Mouse (Mus musculus): ENCODE results near the gene Gosr2. TPM values are rescaled to one million over a fixed set of nuclear protein-coding genes. Genes with fewer than 3 reads are reported as not detected.

Gene Gosr2
- total and polyA plus RNA-seq, 3 experiments = 33.2 to 49.7 (median 37.8) TPM

DNA sequence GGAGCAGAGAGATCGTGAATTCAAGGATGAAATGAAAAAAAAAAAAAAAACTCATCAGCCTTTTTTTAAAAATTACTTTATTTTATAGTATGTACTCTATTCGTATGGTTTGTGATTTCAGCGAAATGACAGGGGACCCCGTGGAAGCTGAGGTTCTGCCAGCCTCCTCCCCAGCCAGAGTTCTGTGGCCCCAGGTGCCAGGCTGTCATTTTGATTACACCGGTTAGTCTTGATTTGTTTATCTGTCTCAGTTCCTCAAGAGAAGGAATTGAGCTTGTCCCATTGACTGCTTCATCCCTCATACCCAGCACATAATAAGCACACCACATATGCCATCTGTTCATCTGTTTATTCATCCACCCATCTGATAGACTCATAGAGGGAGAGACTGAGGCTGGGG lies 21.7 kb upstream of the Gosr2 start:
- 89% methylated on average over 5 of the region's 5 CpGs for WGBS
- no peak for TF ChIP-seq CTCF (IDR thresholded peaks at IDR 0.05)
- no peak for TF ChIP-seq POLR2A (IDR thresholded peaks at IDR 0.05; ENCODE audit: insufficient read depth, low read depth, low read length)
- no peak for TF ChIP-seq EP300 (IDR thresholded peaks at IDR 0.05; ENCODE audit: insufficient read depth, low read depth, low read length)

DNA sequence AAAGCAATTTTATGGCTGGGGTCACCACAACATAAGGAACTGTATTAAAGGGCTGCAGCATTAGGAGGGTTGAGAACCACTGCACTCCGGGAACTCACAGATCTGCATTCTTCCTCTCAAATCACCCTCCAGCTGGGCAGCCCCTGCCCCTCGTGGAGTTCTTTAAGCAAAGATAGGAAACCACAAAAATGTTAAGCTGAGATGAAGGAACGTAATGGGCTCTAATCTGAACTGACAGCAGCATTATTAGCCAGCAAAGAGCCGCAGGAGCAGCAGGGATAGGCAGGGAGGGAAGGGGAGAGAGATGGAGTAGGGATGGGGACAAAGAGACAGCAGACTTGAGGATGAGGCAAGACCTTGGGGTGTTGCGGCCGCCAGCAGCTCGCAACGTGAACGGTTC lies 19.3 kb upstream of the Gosr2 start:
- H3K36me3 ChIP-seq (ENCODE audit: control insufficient read depth, insufficient read depth, low read length) = no peaks in the 10 kb centered on the region
- H3K4me1 ChIP-seq (ENCODE audit: control insufficient read depth, insufficient read depth, low read length) = no peaks in the 10 kb centered on the region
- no peaks in the 10 kb centered on the region for H3K79me2 ChIP-seq (replicated peaks; ENCODE audit: control insufficient read depth, insufficient read depth, low read length)
- 57% methylated on average over 9 of the region's 9 CpGs for WGBS
- no peak overlapping the region for H3K27ac ChIP-seq
- no peak for DNase-seq
- H3K27me3 ChIP-seq (ENCODE audit: control insufficient read depth, insufficient read depth, low read length) = no peaks in the 10 kb centered on the region
- intact Hi-C loops (cut with DNase I) = no loop called here
- no peak overlapping the region for H3K9ac ChIP-seq (ENCODE audit: low read depth, low read length)
- no peak overlapping the region for H3K4me3 ChIP-seq
- TF ChIP-seq CTCF (IDR thresholded peaks at IDR 0.05) (no peak), EP300 (IDR thresholded peaks at IDR 0.05; ENCODE audit: insufficient read depth, low read depth, low read length) (no peak), POLR2A (IDR thresholded peaks at IDR 0.05; ENCODE audit: insufficient read depth, low read depth, low read length) (no peak)

More for the DNA sequence above, 21.7 kb upstream of the Gosr2 start:
- Histone ChIP-seq H3K79me2 (replicated peaks; ENCODE audit: control insufficient read depth, insufficient read depth, low read length) (no peaks in the 10 kb centered on the region), H3K27me3 (ENCODE audit: control insufficient read depth, insufficient read depth, low read length) (no peaks in the 10 kb centered on the region), H3K9ac (ENCODE audit: low read depth, low read length) (no peak overlapping the region), H3K36me3 (ENCODE audit: control insufficient read depth, insufficient read depth, low read length) (no peaks in the 10 kb centered on the region), H3K4me1 (ENCODE audit: control insufficient read depth, insufficient read depth, low read length) (no peaks in the 10 kb centered on the region), H3K4me3 (no peak overlapping the region), H3K27ac (no peak overlapping the region)
- no peak for DNase-seq
- intact Hi-C loops (cut with DNase I) = no loop called here

DNA sequence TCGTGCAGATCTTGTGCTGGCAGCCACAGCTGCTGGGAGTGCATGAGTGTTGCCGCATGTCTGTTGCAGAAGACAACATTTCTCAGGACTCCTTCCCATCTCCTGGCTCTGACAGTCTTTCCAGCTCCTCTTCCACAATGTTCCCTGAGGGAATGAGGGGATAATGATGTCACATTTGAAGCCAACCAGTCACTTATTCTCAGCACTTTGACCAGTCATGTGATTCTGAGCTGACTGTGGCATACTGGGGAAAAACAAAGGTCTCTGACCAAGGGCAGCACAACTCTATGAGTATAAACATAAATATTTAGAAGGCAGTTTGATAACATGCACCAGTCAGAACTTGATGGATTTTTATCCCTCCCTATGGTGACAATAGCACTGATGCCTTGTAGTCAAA lies 16.4 kb upstream of the Gosr2 start:
- no peak overlapping the region for H3K27ac ChIP-seq
- H3K4me1 ChIP-seq (ENCODE audit: control insufficient read depth, insufficient read depth, low read length) = no peaks in the 10 kb centered on the region
- WGBS = 83% methylated on average over 2 of the region's 2 CpGs
- H3K36me3 ChIP-seq (ENCODE audit: control insufficient read depth, insufficient read depth, low read length) = no peaks in the 10 kb centered on the region
- intact Hi-C loops (cut with DNase I) = no loop called here
- no peak for DNase-seq
- no peak overlapping the region for H3K4me3 ChIP-seq
- no peaks in the 10 kb centered on the region for H3K27me3 ChIP-seq (ENCODE audit: control insufficient read depth, insufficient read depth, low read length)
- TF ChIP-seq POLR2A (IDR thresholded peaks at IDR 0.05; ENCODE audit: insufficient read depth, low read depth, low read length) (no peak), EP300 (IDR thresholded peaks at IDR 0.05; ENCODE audit: insufficient read depth, low read depth, low read length) (no peak), CTCF (IDR thresholded peaks at IDR 0.05) (no peak)
- no peaks in the 10 kb centered on the region for H3K79me2 ChIP-seq (replicated peaks; ENCODE audit: control insufficient read depth, insufficient read depth, low read length)
- H3K9ac ChIP-seq (ENCODE audit: low read depth, low read length) = no peak overlapping the region

DNA sequence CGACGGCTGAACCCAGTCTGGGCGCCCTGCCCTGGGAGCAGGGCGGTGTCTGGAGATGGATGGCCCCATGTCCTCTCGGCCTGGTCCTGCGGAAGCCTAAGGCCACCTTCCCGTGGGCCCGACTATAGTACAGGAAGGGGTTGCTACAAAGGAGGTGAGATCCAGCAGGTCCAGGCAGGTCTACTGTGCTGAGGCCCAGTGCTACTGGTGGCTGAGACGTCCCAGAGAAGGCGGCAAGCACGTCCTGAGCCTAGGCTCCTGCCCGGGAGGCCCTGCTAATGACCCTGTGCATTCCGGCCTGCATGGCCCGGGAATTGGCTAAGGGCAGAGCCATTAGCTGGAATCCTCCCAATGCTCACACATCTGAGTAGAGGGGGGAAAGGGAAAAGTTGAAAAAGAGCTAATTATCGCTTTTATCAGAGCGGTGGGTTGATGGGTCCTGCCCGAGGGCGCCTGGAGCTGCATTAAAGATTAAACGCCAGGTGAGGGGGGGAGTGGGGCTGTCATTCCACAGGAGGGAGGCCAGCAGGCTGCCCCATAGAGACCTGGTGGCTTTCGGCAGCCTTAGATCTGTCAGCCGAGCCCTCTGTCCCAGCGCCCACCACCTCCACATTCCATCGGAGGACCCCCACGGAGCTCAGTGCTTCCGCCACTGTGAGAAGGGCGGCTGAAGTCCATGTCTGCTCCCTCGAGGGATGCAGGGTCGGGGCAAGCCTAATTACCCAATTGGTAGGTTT lies 14.3 kb upstream of the Gosr2 start:
- Histone ChIP-seq H3K79me2 (replicated peaks; ENCODE audit: control insufficient read depth, insufficient read depth, low read length) (no peaks in the 10 kb centered on the region), H3K27me3 (ENCODE audit: control insufficient read depth, insufficient read depth, low read length) (no peaks in the 10 kb centered on the region), H3K9ac (ENCODE audit: low read depth, low read length) (no peak overlapping the region), H3K27ac (no peak overlapping the region), H3K4me3 (no peak overlapping the region), H3K36me3 (ENCODE audit: control insufficient read depth, insufficient read depth, low read length) (no peaks in the 10 kb centered on the region), H3K4me1 (ENCODE audit: control insufficient read depth, insufficient read depth, low read length) (peaks cover 4% of the 10 kb centered on the region)
- no peak for DNase-seq
- intact Hi-C loops (cut with DNase I) = no loop called here
- WGBS = 58% methylated on average over 28 of the region's 28 CpGs
- TF ChIP-seq EP300 (IDR thresholded peaks at IDR 0.05; ENCODE audit: insufficient read depth, low read depth, low read length) = no peak

DNA sequence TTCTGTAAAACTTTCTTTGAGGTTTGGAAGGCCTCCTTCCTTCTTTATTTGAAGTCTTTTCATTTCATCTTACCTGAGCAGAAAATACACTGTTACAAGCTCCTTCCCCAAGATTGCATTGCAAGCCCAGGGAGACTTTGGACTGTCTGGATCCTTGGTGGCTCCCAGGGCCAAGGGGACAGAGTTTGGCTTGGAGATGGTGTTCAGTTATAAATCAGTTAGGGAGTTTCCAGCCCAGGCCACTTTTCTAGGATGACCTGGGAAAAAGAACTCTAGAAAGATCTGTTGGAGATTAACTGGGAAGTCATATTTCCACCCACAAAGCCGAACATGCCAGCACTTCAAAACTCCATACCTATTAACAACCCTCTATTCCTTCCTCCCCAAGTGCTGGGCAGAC lies 12.3 kb upstream of the Gosr2 start:
- no peak overlapping the region for H3K27ac ChIP-seq
- no peaks in the 10 kb centered on the region for H3K79me2 ChIP-seq (replicated peaks; ENCODE audit: control insufficient read depth, insufficient read depth, low read length)
- no peaks in the 10 kb centered on the region for H3K27me3 ChIP-seq (ENCODE audit: control insufficient read depth, insufficient read depth, low read length)
- DNase-seq = no peak
- WGBS = 78% methylated on average over 1 of the region's 1 CpGs
- TF ChIP-seq POLR2A (IDR thresholded peaks at IDR 0.05; ENCODE audit: insufficient read depth, low read depth, low read length) = no peak
- no peak for TF ChIP-seq EP300 (IDR thresholded peaks at IDR 0.05; ENCODE audit: insufficient read depth, low read depth, low read length)
- TF ChIP-seq CTCF (IDR thresholded peaks at IDR 0.05) = no peak
- H3K9ac ChIP-seq (ENCODE audit: low read depth, low read length) = no peak overlapping the region
- H3K36me3 ChIP-seq (ENCODE audit: control insufficient read depth, insufficient read depth, low read length) = no peaks in the 10 kb centered on the region
- peaks cover 7% of the 10 kb centered on the region for H3K4me1 ChIP-seq (ENCODE audit: control insufficient read depth, insufficient read depth, low read length)
- no peak overlapping the region for H3K4me3 ChIP-seq
- intact Hi-C loops (cut with DNase I) = no loop called here

DNA sequence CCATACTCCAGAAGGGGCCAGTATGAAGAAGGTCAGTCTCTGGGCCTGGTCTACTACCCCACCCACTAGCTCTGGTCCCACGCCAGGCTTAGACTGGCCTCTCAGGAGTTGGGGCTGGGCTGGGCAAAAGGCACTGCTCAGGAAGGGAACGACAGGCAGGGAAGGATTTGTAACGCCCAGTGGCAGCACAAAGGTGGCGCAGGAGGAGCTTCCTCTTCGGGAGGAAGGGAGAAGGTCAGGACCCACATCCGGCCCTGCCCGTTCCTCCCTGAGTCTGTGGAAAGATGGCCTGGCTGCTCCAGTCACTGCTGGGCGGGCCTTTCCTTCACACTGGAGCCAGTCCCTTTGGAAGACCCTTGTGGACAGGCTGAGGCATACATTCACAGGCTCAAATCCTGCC lies 9.3 kb upstream of the Gosr2 start:
- peak; percentile 69 to 81 for DNase-seq
- H3K36me3 ChIP-seq (ENCODE audit: control insufficient read depth, insufficient read depth, low read length) = no peaks in the 10 kb centered on the region
- peak overlapping the region; percentile 73 for H3K27ac ChIP-seq
- TF ChIP-seq CTCF (IDR thresholded peaks at IDR 0.05) (peak; percentile 33), EP300 (IDR thresholded peaks at IDR 0.05; ENCODE audit: insufficient read depth, low read depth, low read length) (peak; percentile 72), POLR2A (IDR thresholded peaks at IDR 0.05; ENCODE audit: insufficient read depth, low read depth, low read length) (no peak; the same call in 1 of the 2 replicates)
- peaks cover 7% of the 10 kb centered on the region for H3K4me1 ChIP-seq (ENCODE audit: control insufficient read depth, insufficient read depth, low read length)
- H3K9ac ChIP-seq (ENCODE audit: low read depth, low read length) = no peak overlapping the region
- H3K4me3 ChIP-seq = no peak overlapping the region
- no peaks in the 10 kb centered on the region for H3K79me2 ChIP-seq (replicated peaks; ENCODE audit: control insufficient read depth, insufficient read depth, low read length)
- WGBS = 32% methylated on average over 8 of the region's 8 CpGs
- H3K27me3 ChIP-seq (ENCODE audit: control insufficient read depth, insufficient read depth, low read length) = no peaks in the 10 kb centered on the region
- intact Hi-C loops (cut with DNase I) = no loop called here
